Mouse (Mus musculus) hindbrain, embryonic 10.5 days (tissue): Measurements from ENCODE around the gene Srrm2. TPM values are rescaled to one million over a fixed set of nuclear protein-coding genes. Genes with fewer than 3 reads are reported as not detected.
"Not testable (repeated sequence)": the region's sequence is repeated elsewhere in the genome, so short reads cannot be mapped to it uniquely, and the experiment has no call there.

ENCODE experiments used
- DNase-seq: peaks from one replicate; pipeline ENCODE4 v3.0.0-alpha.2; 2017; ENCODE audit warnings: low spot score
- H3K27ac ChIP-seq: fragments of 300-500 bp; sonication (generic); 2 replicates; pipeline ENCODE4 v1.5.1; 2016; ENCODE audit warnings: mild to moderate bottlenecking, moderate library complexity
- H3K27me3 ChIP-seq: fragments of 300-500 bp; sonication (generic); 2 replicates; pipeline ENCODE4 v1.6.1; 2016; ENCODE audit warnings: mild to moderate bottlenecking; ENCODE audit not compliant: poor library complexity, insufficient read depth, severe bottlenecking
- H3K36me3 ChIP-seq: fragments of 300-500 bp; sonication (generic); 2 replicates; pipeline ENCODE4 v1.6.1; 2016; ENCODE audit warnings: mild to moderate bottlenecking, moderate library complexity
- H3K4me1 ChIP-seq: fragments of 300-500 bp; sonication (generic); replicated peaks from 2 replicates; pipeline ENCODE4 v1.6.1; 2016; ENCODE audit warnings: mild to moderate bottlenecking
- H3K4me3 ChIP-seq: fragments of 300-500 bp; sonication (generic); 2 replicates; pipeline ENCODE4 v1.5.1; 2016; ENCODE audit warnings: mild to moderate bottlenecking, moderate library complexity
- H3K9me3 ChIP-seq: fragments of 300-500 bp; sonication (generic); 2 replicates; pipeline ENCODE4 v1.6.1; 2016; ENCODE audit warnings: mild to moderate bottlenecking, moderate library complexity
- WGBS: fragments of 180-500 bp; shearing (Covaris S2); methylation state at CpG from one replicate; pipeline ENCODE4 v1.1.7; 2016; 5-methylcytosine and 5-hydroxymethylcytosine counted together
- polyA plus RNA-seq: library from polyadenylated mRNA; unstranded; fragments of >200 nt; fragmentation: Nextera tagmentation; extraction: Ambion mirVana; gene quantifications from 2 replicates; pipeline ENCODE4 v1.2.1, GENCODE M21; 2016

Gene Srrm2
- polyA plus RNA-seq, 1 experiment from 2014 or later: 570 TPM

DNA sequence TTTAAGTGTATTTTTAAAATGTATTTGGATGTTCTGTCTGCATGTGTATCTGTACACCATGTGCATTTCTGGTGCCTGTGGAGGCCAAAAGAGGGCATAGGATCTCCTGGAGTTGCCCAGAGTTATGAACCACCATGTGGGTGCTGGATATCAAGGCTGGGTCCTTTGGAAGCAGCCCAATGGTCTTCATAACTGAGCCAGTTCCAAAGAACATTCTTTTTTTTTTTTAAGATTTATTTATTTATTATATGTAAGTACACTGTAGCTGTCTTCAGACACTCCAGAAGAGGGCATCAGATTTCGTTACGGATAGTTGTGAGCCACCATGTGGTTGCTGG, 18.1 kb upstream of the Srrm2 start:
- not testable (repeated sequence) for H3K27ac ChIP-seq, H3K27me3 ChIP-seq, H3K9me3 ChIP-seq, DNase-seq
- Histone ChIP-seq H3K4me1 (peaks cover 22% of the 10 kb centered on the region), H3K4me3 (peak overlapping the region; percentile 87), H3K36me3 (peaks cover 27% of the 10 kb centered on the region)
- WGBS: 88% methylated on average over 2 of the region's 2 CpGs

DNA sequence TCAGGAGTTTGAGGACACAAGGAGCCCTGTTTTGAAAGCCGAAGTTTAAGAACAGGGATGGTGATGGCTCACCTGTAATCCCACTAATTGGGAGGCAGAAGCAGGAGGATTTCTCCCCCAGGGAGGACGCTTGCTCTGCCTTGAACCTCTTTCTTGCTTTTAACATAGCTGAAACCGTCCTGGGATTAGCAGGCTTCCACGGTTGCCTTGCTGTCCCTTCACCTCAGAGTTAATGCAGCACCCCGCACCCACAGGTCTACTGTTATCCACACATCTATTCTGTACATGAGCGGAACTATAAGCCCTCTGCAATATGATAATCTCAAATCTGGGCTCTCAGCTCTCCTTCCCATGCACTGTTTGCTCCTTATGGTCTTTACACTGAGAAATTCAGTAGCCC, 16.7 kb upstream of the Srrm2 start:
- H3K4me3 ChIP-seq: no peak overlapping the region
- no peaks in the 10 kb centered on the region for H3K27me3 ChIP-seq
- no peak overlapping the region for H3K27ac ChIP-seq
- H3K4me1 ChIP-seq: peaks cover 22% of the 10 kb centered on the region
- DNase-seq: no peak
- H3K36me3 ChIP-seq: peaks cover 13% of the 10 kb centered on the region
- 75% methylated on average over 6 of the region's 6 CpGs for WGBS
- H3K9me3 ChIP-seq: no peaks in the 10 kb centered on the region

GRCm38 (mm10) chr17:23774090-23774489, 16.2 kb upstream of the Srrm2 start:
- Histone ChIP-seq H3K9me3 (no peaks in the 10 kb centered on the region), H3K27me3 (no peaks in the 10 kb centered on the region), H3K4me3 (no peak overlapping the region), H3K36me3 (peaks cover 8% of the 10 kb centered on the region; the same call in 1 of the 2 replicates), H3K4me1 (peaks cover 22% of the 10 kb centered on the region), H3K27ac (peak overlapping the region; percentile 35; the same call in 1 of the 2 replicates)
- peak; percentile 79 for DNase-seq
- 9% methylated on average over 12 of the region's 12 CpGs for WGBS

DNA sequence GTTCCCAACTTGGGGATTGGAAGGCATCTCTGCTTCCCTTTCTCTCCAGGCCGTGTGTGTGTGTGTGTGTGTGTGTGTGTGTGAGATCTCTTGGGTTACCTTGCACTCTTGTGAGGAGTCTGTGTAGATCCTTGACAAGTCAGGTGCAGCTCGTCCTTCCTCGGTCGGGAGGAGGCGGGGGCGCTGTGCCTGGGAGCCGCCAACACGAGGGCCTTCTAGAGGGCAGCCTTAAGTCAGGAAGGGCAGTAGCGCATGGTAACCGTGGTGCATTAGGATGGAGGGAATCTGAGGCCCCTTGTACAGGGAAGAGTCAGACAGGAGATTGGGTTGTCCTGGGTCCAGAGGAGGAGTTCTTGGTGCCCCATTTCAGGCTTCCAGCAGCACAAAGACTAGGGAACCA, 14.1 kb upstream of the Srrm2 start:
- Histone ChIP-seq H3K27ac (no peak overlapping the region), H3K36me3 (0 out of 2 replicates have a peak, but pooled peaks cover 4% of the 10 kb centered on the region), H3K27me3 (no peaks in the 10 kb centered on the region), H3K4me1 (peaks cover 10% of the 10 kb centered on the region), H3K4me3 (no peak overlapping the region), H3K9me3 (no peaks in the 10 kb centered on the region)
- 79% methylated on average over 10 of the region's 10 CpGs for WGBS
- DNase-seq: no peak

DNA sequence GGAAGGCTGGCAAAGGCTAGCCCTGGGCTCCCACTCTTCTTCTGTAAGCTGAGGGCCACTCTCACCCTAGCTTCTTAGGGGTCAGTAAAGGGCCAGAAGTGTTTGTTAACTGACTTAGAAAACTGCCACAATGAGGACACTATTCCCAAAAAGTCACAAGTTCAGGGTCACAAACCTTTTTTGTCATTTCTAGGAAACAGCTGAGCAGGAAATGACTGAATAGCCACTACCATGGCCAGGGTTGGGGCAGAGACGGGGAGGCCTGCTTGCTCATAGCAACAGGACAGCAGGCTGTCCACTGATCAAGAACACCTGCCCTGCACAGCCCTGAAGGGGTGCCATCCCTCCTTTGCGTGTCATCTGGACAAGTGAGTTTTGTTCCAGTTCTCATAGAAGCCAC, 13.2 kb upstream of the Srrm2 start:
- Histone ChIP-seq H3K36me3 (0 out of 2 replicates have a peak, but pooled peaks cover 4% of the 10 kb centered on the region), H3K27me3 (no peaks in the 10 kb centered on the region), H3K9me3 (no peaks in the 10 kb centered on the region), H3K27ac (no peak overlapping the region), H3K4me1 (peaks cover 4% of the 10 kb centered on the region), H3K4me3 (no peak overlapping the region)
- 80% methylated on average over 2 of the region's 2 CpGs for WGBS
- DNase-seq: no peak

GRCm38 (mm10) chr17:23778447-23778846, 11.9 kb upstream of the Srrm2 start:
- Histone ChIP-seq H3K4me1 (peaks cover 4% of the 10 kb centered on the region; the same call in 1 of the 2 replicates), H3K36me3 (0 out of 2 replicates have a peak, but pooled peaks cover 4% of the 10 kb centered on the region), H3K9me3 (no peaks in the 10 kb centered on the region), H3K27me3 (no peaks in the 10 kb centered on the region), H3K4me3 (no peak overlapping the region), H3K27ac (no peak overlapping the region)
- DNase-seq: no peak
- 65% methylated on average over 2 of the region's 2 CpGs for WGBS

DNA sequence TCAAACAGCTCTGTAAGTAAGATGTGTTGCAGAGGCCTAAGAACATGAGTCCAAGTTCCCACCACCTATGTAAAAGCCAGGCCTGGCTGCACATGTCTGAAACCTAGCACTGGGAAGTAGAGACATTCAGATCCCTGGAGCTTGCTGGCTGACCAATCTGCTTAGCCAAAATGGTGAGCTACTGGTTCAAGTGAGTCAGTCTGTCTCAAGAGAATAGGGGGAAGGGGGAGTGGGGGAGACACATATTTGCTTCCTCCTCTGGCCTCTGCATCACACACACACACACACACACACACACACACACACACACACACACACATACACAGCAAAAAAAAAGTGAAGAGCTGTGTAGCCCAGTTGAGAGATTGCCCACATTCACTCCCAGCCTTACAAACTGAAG, 7.0 kb upstream of the Srrm2 start:
- 0 out of 2 replicates have a peak, but pooled peaks cover 4% of the 10 kb centered on the region for H3K36me3 ChIP-seq
- H3K4me1 ChIP-seq: peaks cover 16% of the 10 kb centered on the region
- no peak overlapping the region for H3K4me3 ChIP-seq
- DNase-seq: no peak
- no peaks in the 10 kb centered on the region for H3K27me3 ChIP-seq
- no peaks in the 10 kb centered on the region for H3K9me3 ChIP-seq
- H3K27ac ChIP-seq: no peak overlapping the region

GRCm38 (mm10) chr17:23785561-23786471, 4.5 kb upstream of the Srrm2 start, which contains the start of gene Flywch2:
Gene Flywch2, minus strand, starts transcription at chr17:23786081.
- peak; percentile 79 for DNase-seq
- Histone ChIP-seq H3K27me3 (no peaks in the 10 kb centered on the region), H3K4me1 (peaks cover 30% of the 10 kb centered on the region), H3K36me3 (no peaks in the 10 kb centered on the region), H3K27ac (peak within 1 kb of the TSS; percentile 90), H3K4me3 (peak within 1 kb of the TSS; percentile 68), H3K9me3 (no peaks in the 10 kb centered on the region)
- 2% methylated on average over 43 of the region's 43 CpGs for WGBS

GRCm38 (mm10) chr17:23786510-23786931, 3.8 kb upstream of the Srrm2 start:
- Histone ChIP-seq H3K9me3 (no peaks in the 10 kb centered on the region), H3K36me3 (no peaks in the 10 kb centered on the region), H3K4me3 (peak overlapping the region; percentile 68), H3K27me3 (no peaks in the 10 kb centered on the region), H3K27ac (peak overlapping the region; percentile 90), H3K4me1 (peaks cover 33% of the 10 kb centered on the region)
- peak; percentile 21 for DNase-seq
- WGBS: 17% methylated on average over 13 of the region's 13 CpGs

GRCm38 (mm10) chr17:23788973-23789372, 1.4 kb upstream of the Srrm2 start:
- no peak overlapping the region for H3K4me3 ChIP-seq
- H3K4me1 ChIP-seq: peaks cover 33% of the 10 kb centered on the region
- H3K36me3 ChIP-seq: no peaks in the 10 kb centered on the region
- DNase-seq: no peak
- H3K9me3 ChIP-seq: no peaks in the 10 kb centered on the region
- H3K27me3 ChIP-seq: no peaks in the 10 kb centered on the region
- H3K27ac ChIP-seq: no peak overlapping the region
- WGBS: 91% methylated on average over 4 of the region's 4 CpGs

- no peaks in the 10 kb centered on the region for H3K9me3 ChIP-seq
- peaks cover 33% of the 10 kb centered on the region for H3K4me1 ChIP-seq
- 8% methylated on average over 8 of the region's 8 CpGs for WGBS
- peak overlapping the region; percentile 94 for H3K27ac ChIP-seq
- peak; percentile 13 for DNase-seq
- peak overlapping the region; percentile 54 for H3K4me3 ChIP-seq
- H3K27me3 ChIP-seq: no peaks in the 10 kb centered on the region
- H3K36me3 ChIP-seq: no peaks in the 10 kb centered on the region
Observed at GRCm38 (mm10) chr17:23789749-23790268, 523 bp upstream of the Srrm2 start.

GRCm38 (mm10) chr17:23791079-23791357, 686 bp downstream of the Srrm2 start:
- 73% methylated on average over 2 of the region's 2 CpGs for WGBS
- Histone ChIP-seq H3K36me3 (no peaks in the 10 kb centered on the region), H3K4me1 (peaks cover 24% of the 10 kb centered on the region), H3K9me3 (no peaks in the 10 kb centered on the region), H3K27me3 (no peaks in the 10 kb centered on the region), H3K27ac (peak overlapping the region; percentile 94), H3K4me3 (peak overlapping the region; percentile 54)
- DNase-seq: no peak

DNA sequence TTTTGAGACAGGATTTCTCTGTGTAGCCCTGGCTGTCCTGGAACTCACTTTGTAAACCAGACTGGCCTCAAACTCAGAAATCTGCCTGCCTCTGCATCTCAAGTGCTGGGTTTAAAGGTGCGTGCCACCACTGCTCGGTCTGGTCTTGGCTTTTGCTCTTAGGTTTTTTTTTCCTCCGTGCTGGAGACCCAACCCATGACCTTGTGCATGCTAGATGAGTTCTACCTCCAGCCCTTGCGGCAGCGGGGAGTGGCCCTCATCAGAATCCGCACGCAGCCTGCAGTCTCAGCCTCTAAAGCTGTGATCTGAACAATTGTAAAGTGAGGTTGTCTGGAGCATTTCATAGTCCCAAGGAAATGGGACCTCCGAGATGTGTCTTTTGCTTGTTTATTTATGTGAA, 5.0 kb downstream of the Srrm2 start:
- 95% methylated on average over 8 of the region's 8 CpGs for WGBS

More for the DNA sequence above, 5.0 kb downstream of the Srrm2 start:
- H3K4me3 ChIP-seq: no peak overlapping the region
- no peak overlapping the region for H3K27ac ChIP-seq
- no peaks in the 10 kb centered on the region for H3K27me3 ChIP-seq
- peaks cover 8% of the 10 kb centered on the region for H3K4me1 ChIP-seq
- H3K9me3 ChIP-seq: no peaks in the 10 kb centered on the region
- H3K36me3 ChIP-seq: peaks cover 3% of the 10 kb centered on the region; the same call in 1 of the 2 replicates
- DNase-seq: no peak
